Mouse (Mus musculus): ENCODE measurements at regions not wholly inside any gene's neighbourhood (a gene's known extent, or its start where the extent isn't known, plus 50 kb on each side); places are given as distances from the start of the nearest gene placed in this dataset.
"Not testable (repeated sequence)": the region's sequence is repeated elsewhere in the genome, so short reads cannot be mapped to it uniquely, and the experiment has no call there.

- no peak overlapping the region for H3K9ac ChIP-seq
- H3K4me1 ChIP-seq: peaks cover 4% of the 10 kb centered on the region; the same call in 1 of the 2 replicates
- no peaks in the 10 kb centered on the region for H3K27me3 ChIP-seq
- 40% methylated on average over 1 of the region's 1 CpGs for WGBS
- no peaks in the 10 kb centered on the region for H3K9me3 ChIP-seq (replicated peaks)
- no peaks in the 10 kb centered on the region for H3K36me3 ChIP-seq (ENCODE audit: poor library complexity, severe bottlenecking)
- no peak overlapping the region for H3K27ac ChIP-seq
- ATAC-seq: no peak
- no peak overlapping the region for H3K4me2 ChIP-seq
- no peak overlapping the region for H3K4me3 ChIP-seq
Measured at GRCm38 (mm10) chr10:15757503-15757902, 1039.5 kb upstream of the Gje1 start.

GRCm38 (mm10) chr10:15746866-15747265, 1028.9 kb upstream of the Gje1 start:
- Histone ChIP-seq H3K27me3 (no peaks in the 10 kb centered on the region), H3K4me2 (no peak overlapping the region), H3K9ac (no peak overlapping the region), H3K36me3 (ENCODE audit: poor library complexity, severe bottlenecking) (no peaks in the 10 kb centered on the region), H3K27ac (no peak overlapping the region), H3K4me1 (no peaks in the 10 kb centered on the region), H3K4me3 (no peak overlapping the region), H3K9me3 (replicated peaks) (no peaks in the 10 kb centered on the region)
- no peak for ATAC-seq
- 65% methylated on average over 1 of the region's 1 CpGs for WGBS

DNA sequence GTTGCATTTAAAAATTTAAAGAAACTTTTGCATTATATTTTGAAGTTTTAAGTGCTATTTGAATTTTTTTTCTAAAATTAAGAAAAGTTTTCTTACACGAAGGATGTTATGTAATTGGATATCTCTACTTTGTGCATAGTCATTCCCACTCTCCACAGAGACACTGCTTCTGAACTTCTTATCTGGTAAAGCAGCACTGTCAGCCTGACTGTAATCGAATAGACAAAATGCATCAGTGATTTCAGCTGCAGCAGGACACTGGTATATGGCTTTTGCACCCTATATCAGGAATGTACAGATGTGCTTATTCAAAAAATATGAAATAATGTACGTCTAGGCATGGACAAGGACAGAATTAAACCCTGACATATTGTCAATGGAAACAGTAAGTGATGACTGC, 1020.6 kb upstream of the Gje1 start:
- Histone ChIP-seq H3K4me1 (no peaks in the 10 kb centered on the region), H3K27ac (no peak overlapping the region), H3K27me3 (no peaks in the 10 kb centered on the region), H3K4me2 (no peak overlapping the region), H3K36me3 (ENCODE audit: poor library complexity, severe bottlenecking) (no peaks in the 10 kb centered on the region), H3K9ac (no peak overlapping the region), H3K9me3 (replicated peaks) (no peaks in the 10 kb centered on the region), H3K4me3 (no peak overlapping the region)
- no peak for ATAC-seq
- WGBS: 89% methylated on average over 3 of the region's 3 CpGs

DNA sequence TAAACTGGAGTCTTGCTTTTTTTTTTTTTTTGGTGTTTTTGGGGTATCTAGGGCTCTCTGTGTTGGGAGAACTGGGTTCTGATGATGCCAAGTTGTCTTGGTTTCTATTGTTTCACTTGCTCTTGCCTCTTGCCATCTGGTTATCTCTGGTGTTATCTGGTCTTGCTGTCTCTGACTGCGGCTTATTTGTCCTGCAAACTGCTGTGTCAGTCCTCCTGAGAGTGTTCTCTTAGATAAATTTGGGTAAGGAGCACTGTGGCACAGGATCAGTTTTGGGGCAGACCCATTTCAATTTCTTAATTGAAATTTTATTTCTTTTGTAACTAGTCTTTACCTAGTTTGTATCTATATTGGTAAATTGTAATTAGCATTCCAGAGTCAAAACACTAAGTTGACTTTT, 1013.3 kb upstream of the Gje1 start:
- Histone ChIP-seq H3K9me3 (replicated peaks) (no peaks in the 10 kb centered on the region), H3K9ac (no peak overlapping the region), H3K4me2 (no peak overlapping the region), H3K4me1 (no peaks in the 10 kb centered on the region), H3K36me3 (ENCODE audit: poor library complexity, severe bottlenecking) (no peaks in the 10 kb centered on the region), H3K4me3 (no peak overlapping the region), H3K27me3 (no peaks in the 10 kb centered on the region), H3K27ac (no peak overlapping the region)
- ATAC-seq: no peak
- WGBS: 88% methylated on average over 1 of the region's 1 CpGs

GRCm38 (mm10) chr10:15697946-15698345, 979.9 kb upstream of the Gje1 start:
- Histone ChIP-seq H3K27me3 (no peaks in the 10 kb centered on the region), H3K27ac (no peak overlapping the region), H3K4me3 (no peak overlapping the region), H3K9ac (no peak overlapping the region), H3K4me1 (no peaks in the 10 kb centered on the region), H3K36me3 (ENCODE audit: poor library complexity, severe bottlenecking) (no peaks in the 10 kb centered on the region), H3K9me3 (replicated peaks) (no peaks in the 10 kb centered on the region), H3K4me2 (no peak overlapping the region)
- no peak for ATAC-seq
- 97% methylated on average over 2 of the region's 2 CpGs for WGBS

DNA sequence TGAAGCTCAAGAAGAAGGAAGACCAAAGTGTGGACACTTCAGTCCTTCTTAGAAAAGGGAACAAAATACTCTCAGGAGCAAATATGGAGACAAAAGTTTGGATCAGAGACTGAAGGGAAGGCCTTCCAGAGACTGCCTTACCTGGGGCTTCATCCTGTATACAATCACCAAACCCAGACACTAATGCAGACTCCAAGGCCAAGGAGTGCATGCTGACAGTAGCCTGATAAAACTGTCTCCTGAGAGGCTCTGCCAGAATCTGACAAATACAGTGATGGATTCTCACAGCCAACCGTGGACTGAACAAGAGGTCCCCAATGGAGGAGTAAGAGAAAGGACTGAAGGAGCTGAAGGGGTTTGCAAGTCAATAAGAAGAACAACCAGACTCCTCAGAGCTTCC, 979.0 kb upstream of the Gje1 start:
- ATAC-seq: no peak
- WGBS: 82% methylated on average over 1 of the region's 1 CpGs
- Histone ChIP-seq H3K4me1 (no peaks in the 10 kb centered on the region), H3K36me3 (ENCODE audit: poor library complexity, severe bottlenecking) (no peaks in the 10 kb centered on the region), H3K27me3 (no peaks in the 10 kb centered on the region), H3K9ac (no peak overlapping the region), H3K9me3 (replicated peaks) (no peaks in the 10 kb centered on the region), H3K27ac (no peak overlapping the region), H3K4me3 (no peak overlapping the region), H3K4me2 (no peak overlapping the region)

- H3K4me2 ChIP-seq; H3K4me1 ChIP-seq; H3K27me3 ChIP-seq; H3K9me3 ChIP-seq (replicated peaks); ATAC-seq; H3K4me3 ChIP-seq; H3K36me3 ChIP-seq (ENCODE audit: poor library complexity, severe bottlenecking); H3K9ac ChIP-seq; H3K27ac ChIP-seq: not testable (repeated sequence)
- WGBS: 93% methylated on average over 1 of the region's 1 CpGs
Measured at GRCm38 (mm10) chr10:15671638-15672037, 953.6 kb upstream of the Gje1 start.

All from forebrain, embryonic 13.5 days (tissue).